Mouse (Mus musculus): ENCODE results near the gene Nat8.

- TF ChIP-seq CTCF (conservative IDR thresholded peaks at IDR 0.05; ENCODE audit: low read length) (no peak), POU5F1 (IDR thresholded peaks at IDR 0.05; ENCODE audit: borderline replicate concordance, low read length) (no peak)
These were observed 36.1 kb upstream of the Nat8 start for GRCm38 (mm10) chr6:85867726-85868690.
